Mouse (Mus musculus) layer of hippocampus, postnatal 14 days (tissue): Measurements from ENCODE around the gene Ppat. TPM values are rescaled to one million over a fixed set of nuclear protein-coding genes. Genes with fewer than 3 reads are reported as not detected.
"Not testable (repeated sequence)": the region's sequence is repeated elsewhere in the genome, so short reads cannot be mapped to it uniquely, and the experiment has no call there.

ENCODE experiments used
- DNase-seq, 2 experiments: peaks; one replicate each; pipeline ENCODE4 v3.0.0; 2021 to 2022; ENCODE audit warnings: low spot score in 2 of 2, mixed read lengths in 1 of 2
- total RNA-seq, 2 experiments: library from RNA; stranded (reverse); gene quantifications; 2 replicates each; pipeline ENCODE4 v1.2.3; 2021

Ppat gene
- total RNA-seq, 2 experiments from 2014 or later: 13.8 to 14.5 TPM

DNA sequence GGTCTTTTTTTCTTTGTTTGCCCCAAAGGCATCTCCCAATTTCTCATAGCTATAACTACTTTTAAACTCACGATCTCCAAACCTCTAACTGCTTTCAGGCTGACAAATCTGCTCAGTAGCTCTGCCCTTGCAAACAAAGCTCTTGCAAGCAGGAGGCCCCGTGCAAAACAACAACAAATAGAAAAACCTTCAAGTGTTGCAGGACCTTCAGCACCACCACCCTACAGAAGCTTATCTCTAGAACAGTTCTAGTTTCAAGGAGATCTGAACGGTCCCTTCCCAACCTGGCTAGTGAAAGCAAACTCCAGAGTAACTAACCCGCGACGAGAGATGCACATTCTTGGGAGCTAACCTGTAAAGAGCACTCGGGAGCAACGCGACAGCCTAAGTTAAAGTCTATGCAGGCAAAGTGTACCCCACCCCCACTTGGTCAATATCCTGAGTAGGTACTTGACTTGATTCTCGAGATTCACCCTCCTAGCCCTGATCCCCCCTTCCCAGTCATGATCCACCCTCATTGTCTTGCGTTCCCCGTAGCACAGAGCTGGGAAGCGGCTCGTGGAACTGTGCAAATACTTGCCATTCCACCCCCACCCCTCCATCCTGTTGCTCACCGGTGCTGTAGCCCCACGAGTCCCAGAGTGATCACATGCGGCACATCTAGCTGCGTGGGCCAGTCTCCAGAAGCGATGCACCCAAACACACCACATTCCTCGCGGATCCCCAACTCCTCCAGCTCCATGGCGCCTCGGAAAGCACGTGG is 854 bp downstream of the Ppat start:
- DNase-seq: no peak

DNA sequence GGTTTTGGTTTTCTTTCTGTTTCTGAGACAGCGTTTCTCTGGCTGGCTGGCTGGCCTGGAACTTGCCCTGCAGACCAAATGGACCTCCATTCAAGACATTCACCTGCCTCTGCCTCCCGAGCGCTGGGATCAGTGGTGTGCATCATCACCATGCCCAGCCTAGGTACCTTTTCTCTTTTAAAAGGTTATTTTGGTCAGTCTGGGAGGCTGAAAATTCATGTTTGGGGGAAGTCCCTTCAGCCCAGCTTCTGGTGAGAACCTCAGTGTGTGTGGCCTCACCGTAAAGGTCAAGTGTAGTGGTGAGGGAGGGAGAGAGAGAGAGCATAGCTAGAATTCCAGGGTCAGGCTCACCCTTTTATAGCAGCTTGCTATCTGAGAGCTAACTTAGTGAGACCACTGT is 3.6 kb downstream of the Ppat start:
- DNase-seq: no peak

DNA sequence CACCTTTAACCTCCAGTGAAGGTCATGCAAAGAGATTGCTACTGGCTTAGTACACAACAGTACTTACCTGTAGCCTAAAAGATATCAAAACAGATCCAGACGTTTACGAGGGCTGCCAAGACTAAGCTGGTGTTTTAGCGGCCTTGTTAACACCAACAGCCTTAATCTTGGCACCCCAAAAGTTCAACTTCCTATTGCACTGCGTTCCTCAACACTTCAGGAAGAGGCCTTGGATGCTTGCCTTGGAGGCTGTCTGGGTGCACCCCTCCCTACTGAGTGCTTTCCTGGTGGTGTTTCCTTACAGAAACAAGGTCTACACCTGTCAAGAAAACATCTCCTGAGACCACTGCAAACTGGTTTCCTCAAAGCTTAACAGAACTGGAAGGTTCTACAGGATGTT is 4.2 kb downstream of the Ppat start:
- no peak for DNase-seq

DNA sequence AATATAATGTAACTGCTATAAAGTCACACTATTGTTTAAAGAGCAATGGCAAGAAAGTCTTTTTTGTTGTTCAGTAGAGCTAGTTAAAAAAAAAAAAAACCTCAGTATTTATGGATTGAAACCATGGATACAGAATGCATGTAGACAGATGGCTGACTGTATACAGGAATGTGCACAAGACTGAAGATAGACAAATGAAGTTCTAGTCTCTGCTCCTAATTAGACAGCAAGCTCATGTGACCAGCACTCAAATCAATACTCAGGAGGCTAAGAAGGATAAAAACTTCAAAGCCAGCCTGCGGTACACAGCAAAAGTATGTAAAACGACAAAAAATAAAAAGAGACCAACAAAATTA is 5.7 kb downstream of the Ppat start:
- DNase-seq: no peak

DNA sequence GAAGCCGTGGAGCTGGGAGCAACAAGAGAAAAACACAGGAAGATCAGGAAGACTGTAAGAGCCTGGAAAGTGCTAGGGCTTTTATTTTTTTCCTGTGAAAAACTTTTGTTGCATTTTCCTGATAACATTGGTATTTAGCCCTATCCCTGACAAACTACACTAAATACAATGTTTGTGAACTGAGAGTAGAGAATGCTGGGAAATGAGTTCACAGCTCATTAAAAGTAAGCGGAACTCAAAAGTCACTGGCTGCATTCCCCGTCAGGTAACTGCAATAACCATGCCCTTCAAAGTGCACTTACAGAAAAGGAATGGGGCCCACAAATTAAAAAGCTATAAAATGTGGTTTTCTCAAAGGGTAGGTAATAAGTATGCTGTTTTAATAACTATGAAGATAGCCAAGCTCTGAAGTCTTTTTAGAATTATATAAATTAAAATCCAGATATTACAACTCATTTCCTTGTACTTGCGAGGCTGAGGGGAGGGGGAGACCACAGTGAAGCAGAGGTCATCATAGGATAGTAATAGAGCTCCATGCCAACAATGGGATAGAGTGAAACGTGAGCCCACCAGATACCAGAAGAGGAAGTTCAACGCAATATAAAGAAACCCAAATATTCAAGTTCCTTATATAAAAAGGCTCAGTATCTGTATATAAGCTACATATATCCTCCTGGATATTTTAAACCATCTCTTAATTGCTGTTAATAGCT is 6.3 kb downstream of the Ppat start:
- DNase-seq: no peak

DNA sequence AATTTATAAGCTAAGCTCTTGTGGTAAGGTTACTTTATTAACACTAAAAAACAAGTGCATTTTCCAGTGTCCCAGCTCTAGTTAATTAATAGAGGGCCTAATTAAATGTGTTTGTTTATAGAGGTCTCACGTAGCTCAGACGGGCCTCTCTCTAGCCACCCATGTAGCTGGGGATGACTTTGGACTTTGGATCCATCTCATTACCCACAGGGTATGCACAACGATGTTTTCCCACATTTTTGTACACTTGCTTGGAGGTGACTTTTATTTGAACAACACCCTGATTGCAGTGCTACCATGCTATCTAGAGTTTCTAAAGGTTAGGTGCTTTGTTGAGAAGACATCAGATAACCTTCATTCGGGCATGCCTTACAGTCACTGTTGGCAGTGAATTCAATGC is 8.9 kb downstream of the Ppat start:
- no peak for DNase-seq

DNA sequence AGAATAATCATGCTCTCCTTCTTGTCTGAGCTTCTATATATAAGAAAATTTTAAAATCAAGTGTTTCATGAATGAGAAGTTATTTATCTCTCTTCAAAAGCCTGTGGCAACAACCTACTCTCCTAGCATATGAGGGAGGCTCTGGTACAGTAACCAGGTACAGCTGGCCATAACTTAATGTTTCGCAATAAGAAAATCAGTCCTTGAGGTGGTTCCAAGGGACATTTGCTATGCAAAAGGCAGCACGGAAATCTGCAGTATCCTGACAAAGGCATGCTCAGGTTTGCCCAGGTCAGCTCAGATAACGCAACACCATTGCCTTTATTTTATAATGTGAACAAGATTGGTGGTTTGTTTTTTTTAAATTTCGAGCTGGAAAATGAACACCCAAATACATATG is 9.4 kb downstream of the Ppat start:
- no peak for DNase-seq

DNA sequence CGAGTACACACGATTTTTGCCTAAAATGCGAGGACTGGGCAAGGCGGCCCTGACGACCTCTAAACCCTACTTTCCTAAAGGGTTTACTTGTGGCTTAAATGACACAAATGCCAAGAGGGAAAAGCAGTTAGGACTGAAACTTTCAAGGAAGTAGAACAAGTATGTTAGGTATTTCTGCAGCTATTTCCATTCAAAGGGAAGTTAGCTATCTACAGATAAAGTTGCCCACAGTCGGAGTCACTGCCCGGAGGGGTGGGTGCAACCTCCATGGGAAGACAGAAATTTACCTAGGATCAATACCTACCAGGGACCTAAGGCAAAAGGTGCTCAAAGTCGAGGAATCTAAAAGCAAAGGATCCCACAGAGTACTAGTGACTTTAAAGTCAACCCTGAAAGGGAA is 11.7 kb downstream of the Ppat start:
- no peak for DNase-seq

DNA sequence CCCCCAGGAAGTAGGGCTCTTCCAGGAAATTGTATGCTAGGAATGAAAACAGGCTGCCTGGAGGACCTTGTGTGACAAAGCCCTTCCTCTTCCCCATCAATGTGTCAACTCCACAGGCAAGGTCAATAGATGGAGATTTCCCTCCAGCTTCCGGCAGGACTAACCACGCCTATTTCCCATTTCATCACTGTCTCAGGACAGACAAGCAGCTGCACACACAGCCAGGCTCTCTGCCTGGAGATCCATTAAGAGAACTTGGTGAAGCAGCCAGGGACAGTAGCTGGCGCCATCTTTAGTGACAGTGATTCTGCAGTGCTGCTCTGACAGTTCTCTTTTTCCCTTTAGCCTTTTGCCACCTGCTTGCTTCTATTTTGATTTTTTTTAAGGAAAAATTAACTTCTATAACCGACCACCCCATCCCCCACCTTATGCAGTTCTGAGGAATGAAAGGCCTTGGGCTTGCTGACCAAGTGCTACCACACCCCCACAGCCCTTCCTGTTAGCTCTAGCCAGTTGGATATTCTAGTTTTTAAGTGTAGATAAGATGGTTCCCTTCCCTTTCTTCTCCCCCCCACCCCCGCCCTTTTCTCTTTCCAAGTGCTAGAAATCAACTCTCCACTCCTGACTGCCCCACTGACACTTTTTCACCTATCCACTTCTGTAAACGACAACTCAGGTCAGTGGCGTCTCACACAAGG is 22.0 kb downstream of the Ppat start:
- no peak for DNase-seq

DNA sequence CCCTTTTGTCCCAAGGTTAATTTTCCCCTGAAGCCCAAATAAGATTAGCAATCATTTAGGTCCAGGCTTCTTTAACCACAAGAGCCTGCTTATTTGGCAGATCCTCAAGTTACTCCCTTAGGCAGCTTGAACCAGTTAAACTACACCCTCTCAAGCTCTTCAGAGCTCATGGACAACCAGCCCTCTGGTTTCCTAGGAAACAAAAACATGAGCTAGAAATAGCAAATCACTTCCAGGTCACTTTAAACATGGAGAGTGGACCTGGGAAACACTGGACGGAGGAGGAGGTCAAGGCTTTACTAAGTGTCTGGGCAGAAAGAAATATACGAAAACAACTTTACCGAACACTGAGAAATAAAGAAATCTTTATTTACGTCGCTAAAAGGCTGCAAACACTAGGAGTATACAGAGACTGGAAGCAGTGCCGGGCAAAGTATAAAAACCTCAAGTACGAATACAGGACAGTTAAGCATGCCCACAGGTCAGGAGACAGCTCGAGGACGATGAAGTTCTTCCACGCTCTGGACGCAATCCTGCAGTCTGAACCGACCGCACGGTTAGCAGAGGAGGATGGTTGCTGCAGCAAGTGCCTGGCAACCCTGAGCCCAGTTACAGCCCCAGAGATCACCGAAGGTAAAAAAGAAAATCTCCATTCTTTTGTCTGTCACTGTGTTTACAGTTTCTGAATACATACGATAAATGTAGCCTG is 23.1 kb downstream of the Ppat start:
- peak; percentile 28 to 58 for DNase-seq

DNA sequence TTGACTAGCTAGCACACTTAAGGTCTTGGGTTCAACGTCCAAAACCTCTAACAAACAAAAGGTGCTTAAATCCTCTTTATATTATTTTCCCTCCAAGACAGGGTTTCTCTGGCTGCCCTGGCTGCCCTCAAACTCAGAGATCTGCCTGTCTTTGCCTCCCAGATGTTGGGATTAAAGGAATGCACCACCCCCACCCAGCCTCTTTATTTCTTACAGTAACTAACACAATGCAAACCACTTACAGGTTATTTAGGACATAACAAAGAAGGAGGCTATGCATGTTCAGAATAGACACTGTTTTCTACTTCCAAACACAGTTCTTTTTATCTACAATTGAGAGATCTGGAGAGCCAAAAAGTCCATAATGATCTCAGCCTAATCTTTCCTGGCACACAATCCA is 27.1 kb downstream of the Ppat start:
- no peak for DNase-seq

DNA sequence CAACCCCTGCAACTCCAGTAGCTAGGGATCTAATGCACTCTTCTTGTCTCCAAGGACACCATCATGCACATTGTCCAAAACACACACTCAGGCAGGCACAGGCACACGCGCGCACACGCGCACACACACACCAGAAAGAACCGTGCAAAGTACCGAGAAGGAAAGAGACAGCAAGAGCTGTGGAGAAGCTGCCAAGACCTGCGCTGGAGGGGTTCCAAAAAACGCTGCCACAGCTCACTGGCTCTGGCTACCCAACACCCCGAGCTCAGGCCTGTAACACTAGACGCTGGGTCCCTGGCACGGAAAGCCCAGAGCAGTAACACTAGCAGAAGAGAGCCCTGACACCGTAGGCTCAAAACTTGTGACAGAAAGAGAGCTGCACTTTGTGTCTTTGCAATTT is 27.9 kb downstream of the Ppat start:
- peak; percentile 19 to 59 for DNase-seq

DNA sequence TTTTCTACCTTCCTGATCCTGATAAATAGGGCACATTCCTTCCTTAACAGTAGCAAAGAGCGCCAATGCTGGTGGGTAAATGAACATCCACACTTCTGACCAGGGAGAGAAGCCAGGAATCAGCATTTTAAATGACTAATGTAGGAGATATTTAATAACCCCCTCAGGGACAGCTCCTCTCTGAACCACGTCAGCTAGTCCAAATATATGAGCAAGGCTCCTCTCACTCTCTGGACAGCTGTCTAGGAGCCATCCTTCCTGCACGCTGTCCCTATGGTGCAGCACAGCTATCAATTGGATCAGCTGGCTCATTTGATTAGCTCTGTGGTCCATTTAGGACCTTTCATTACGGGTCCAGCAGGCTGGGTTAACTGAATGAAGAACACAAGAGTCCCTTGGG is 28.5 kb downstream of the Ppat start:
- no peak for DNase-seq

DNA sequence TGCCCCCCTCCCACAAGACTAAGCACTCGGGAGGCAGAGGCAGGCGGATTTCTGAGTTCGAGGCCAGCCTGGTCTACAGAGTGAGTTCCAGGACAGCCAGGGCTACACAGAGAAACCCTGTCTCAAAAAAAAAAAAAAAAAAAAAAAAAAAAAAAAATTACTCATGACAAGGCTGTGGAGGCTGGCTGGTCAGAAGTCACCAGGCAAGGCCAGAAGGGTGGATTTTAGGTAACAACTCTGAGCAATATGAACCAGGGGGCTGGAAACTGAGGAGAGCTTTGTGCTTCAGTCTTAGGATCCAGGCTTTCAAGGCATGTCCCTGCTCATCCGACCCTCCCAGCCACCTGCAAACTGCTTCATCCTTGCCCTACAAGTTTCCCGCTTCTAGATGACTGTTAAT is 38.9 kb downstream of the Ppat start:
- not testable (repeated sequence) for DNase-seq

DNA sequence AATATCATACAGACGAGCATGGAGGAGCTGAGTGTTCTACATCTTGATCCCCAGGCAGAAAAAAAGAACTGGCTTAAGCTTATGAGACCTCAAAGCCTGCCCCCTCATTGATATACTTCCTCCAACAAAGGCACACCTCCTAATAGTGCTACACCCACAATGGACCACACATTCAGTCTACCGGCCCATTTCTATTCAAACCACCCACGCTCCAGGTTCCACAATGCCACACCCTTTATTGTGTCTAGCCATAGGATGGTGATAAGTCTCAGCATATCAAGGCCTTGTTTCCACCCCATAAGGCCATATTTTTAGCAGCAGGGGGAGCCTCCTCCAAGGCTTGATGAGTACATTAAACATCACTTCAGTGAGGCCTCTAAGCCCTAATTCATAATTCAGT is 40.6 kb downstream of the Ppat start:
- no peak for DNase-seq

DNA sequence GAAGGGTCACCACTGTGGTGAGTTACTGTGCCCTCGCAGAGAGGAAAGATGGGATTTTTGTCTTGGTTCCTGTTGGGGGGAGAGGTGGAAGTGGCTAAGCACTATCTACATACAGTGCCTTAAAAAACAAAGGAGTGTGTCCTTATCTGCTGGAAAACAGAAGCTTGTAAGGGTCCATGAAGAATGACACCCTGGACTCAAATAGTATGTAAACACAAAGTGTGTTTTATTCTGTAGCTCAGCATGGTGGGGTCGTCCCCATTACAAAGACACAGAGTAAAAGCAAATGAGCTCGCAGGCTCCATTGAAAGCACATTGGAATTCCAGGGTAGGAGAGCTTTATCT is 45.3 kb downstream of the Ppat start:
- DNase-seq: no peak

DNA sequence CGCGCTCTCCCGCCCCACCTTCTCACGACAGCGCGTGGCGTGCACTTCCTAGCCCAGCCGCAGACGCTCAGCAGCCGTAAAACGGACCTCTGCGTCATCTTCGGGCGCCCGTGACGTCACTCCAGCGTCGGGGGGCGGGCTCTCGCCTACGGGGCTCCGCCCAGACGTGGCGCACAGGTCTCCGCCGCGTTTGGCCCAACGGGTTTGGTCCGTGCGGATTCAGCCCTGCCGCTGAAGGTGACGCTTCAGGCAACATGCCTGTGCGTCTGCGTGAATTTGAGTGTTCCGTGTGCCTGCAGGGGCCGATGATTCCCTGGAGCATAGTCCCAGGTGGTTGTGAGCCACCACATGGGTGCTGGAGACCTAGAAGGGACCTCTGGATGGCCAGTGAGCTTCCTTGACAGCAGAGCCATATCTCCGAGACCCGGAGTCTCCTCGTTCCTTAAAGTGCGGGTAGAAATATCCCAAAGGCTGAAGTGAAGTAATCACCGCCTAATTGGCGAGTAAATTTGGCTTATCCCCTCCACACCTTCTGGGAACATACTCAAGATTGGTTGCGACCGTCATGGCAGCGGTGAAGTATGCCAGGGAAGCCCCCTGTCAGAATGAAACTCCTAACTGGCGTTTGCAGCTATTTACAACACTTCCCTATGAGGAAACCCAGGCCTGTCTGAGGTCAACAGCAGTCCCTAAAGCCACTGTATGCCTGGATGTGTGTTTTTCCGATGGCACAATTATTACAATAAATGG is 45.8 kb downstream of the Ppat start, which contains the start of gene Aasdh:
Gene Aasdh (minus strand): TSS at position 110 of the 750 bp plus-strand sequence.
- peak; percentile 95 to 96 for DNase-seq

DNA sequence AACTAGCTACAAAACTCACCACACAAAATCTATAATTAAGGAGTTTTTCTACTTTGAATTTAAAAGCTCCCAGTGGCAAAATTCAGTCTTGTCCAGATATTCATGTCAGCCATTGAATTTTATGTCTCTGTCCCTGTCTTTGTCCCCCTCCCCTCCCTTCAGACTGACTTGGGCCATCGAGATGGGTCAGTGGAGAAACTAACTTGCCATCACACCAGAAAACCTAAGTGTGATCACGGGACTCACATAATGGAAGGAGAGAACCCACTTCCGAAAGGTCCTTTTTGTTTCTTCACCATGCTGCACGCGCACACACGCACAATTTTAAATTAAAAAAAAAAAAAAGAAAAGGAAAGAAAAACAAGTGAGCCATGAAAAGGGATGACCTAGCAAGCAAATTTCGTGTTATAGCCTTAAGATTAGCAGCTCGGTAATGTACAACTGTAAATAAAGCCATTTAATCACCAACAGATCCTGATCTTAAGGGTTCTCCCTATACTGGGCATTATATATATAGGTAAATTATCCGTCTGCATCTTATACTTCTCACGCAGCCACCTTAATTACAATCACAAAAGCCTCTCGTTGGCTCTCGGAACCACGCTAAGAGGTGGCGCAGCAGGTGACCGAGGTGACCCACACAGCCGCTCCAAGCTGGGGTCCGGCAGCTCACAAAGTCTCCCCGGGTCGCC is 46.5 kb downstream of the Ppat start:
- no peak for DNase-seq

DNA sequence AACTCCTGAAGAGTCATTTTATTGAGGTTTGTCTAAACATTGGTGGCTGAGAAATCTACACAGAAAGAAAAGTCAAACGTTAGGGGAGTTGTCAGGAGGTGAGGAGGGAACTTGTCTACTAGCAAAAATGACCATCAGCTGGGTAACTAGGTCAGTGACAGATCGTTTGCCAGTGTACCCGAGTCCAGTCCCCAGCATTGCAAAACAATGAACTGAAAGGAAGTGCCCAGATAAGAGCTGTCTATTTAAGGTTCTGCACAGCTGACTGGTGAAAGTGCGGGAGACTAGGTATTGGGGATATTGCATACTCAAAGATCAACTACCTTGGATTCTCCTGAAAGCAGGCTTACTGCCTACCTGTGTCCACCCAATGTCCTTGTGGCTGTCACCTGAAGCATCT is 49.2 kb downstream of the Ppat start:
- no peak for DNase-seq

DNA sequence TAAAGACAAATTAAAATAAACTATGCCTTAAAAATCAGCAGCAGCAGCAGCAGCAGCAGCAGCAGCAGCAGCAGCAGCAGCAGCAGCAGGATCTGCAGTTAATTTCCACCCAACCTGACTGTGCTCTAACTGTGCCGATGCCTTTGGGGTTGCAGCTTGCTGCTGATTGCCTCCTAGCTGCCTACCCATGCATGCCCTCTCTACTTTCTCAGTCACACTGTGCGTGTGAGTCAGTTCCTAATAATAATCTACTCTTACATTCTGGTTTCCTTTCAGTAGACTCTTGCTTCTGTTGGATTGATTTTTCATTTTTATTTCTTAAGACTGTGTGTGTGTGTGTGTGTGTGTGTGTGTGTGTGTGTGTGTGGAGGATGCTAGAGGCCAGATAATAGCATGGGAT is 58.3 kb downstream of the Ppat start:
- no peak for DNase-seq
